Mouse (Mus musculus) myocyte (in vitro differentiated cells): ENCODE measurements around the gene Gucy1a1. TPM values are rescaled to one million over a fixed set of nuclear protein-coding genes. Genes with fewer than 3 reads are reported as not detected.

ENCODE experiments used
- H3K27me3 ChIP-seq: one replicate; pipeline ENCODE4 v1.6.1; 2011; ENCODE audit not compliant: control insufficient read depth, insufficient read depth, insufficient read length
- H3K36me3 ChIP-seq: one replicate; pipeline ENCODE4 v1.6.1; 2011; ENCODE audit not compliant: control insufficient read depth, insufficient read depth
- H3K4me2 ChIP-seq: one replicate; pipeline ENCODE4 v1.6.1; 2011; ENCODE audit warnings: low read depth, control low read depth
- H3K4me3 ChIP-seq: one replicate; pipeline ENCODE4 v1.5.1; 2011; ENCODE audit warnings: mild to moderate bottlenecking, control low read depth, moderate library complexity
- H3K79me2 ChIP-seq: one replicate; pipeline ENCODE4 v1.6.1; 2011; ENCODE audit not compliant: control insufficient read depth, insufficient read depth
- H3ac ChIP-seq: one replicate; pipeline ENCODE4 v1.6.1; 2011; ENCODE audit not compliant: control insufficient read depth, insufficient read length
- CEBPB ChIP-seq: IDR thresholded peaks from 2 replicates; pipeline ENCODE4 v1.6.1; 2011; ENCODE audit warnings: mild to moderate bottlenecking, moderate library complexity; ENCODE audit not compliant: poor library complexity, insufficient read depth, severe bottlenecking
- E2F4 ChIP-seq: IDR thresholded peaks from one replicate; pipeline ENCODE4 v1.6.1; 2011; ENCODE audit warnings: mild to moderate bottlenecking, control low read depth, moderate library complexity; ENCODE audit not compliant: insufficient read depth
- MAX ChIP-seq: IDR thresholded peaks from one replicate; pipeline ENCODE4 v1.6.1; 2011; ENCODE audit warnings: low read depth, mild to moderate bottlenecking, control low read depth
- MYOD1 ChIP-seq, 3 experiments: IDR thresholded peaks; one replicate each; pipeline ENCODE4 v1.6.1; 2011; ENCODE audit warnings: control low read depth in 2 of 3, low read depth in 2 of 3, mild to moderate bottlenecking in 2 of 3, moderate library complexity in 1 of 3; ENCODE audit not compliant: insufficient read length in 2 of 3, control insufficient read depth in 1 of 3
- MYOG ChIP-seq, 3 experiments: IDR thresholded peaks; one replicate each; pipeline ENCODE4 v1.6.1; 2011; ENCODE audit warnings: control low read depth in 2 of 3, low read depth in 2 of 3, mild to moderate bottlenecking in 2 of 3; ENCODE audit not compliant: insufficient read length in 2 of 3, control insufficient read depth in 1 of 3, insufficient read depth in 1 of 3
- POLR2A ChIP-seq: IDR thresholded peaks from one replicate; pipeline ENCODE4 v1.6.1; 2011; ENCODE audit warnings: low read depth, mild to moderate bottlenecking, control low read depth, moderate library complexity; ENCODE audit not compliant: insufficient read length
- POLR2AphosphoS2 ChIP-seq: IDR thresholded peaks from one replicate; pipeline ENCODE4 v1.6.1; 2011; ENCODE audit warnings: low read depth, control low read depth; ENCODE audit not compliant: insufficient read length
- REST ChIP-seq: IDR thresholded peaks from one replicate; pipeline ENCODE4 v1.6.1; 2011; ENCODE audit warnings: mild to moderate bottlenecking, control low read depth, moderate library complexity; ENCODE audit not compliant: insufficient read depth, insufficient read length
- SRF ChIP-seq: IDR thresholded peaks from one replicate; pipeline ENCODE4 v1.6.1; 2011; ENCODE audit warnings: low read depth; ENCODE audit not compliant: control insufficient read depth, insufficient read length
- TCF12 ChIP-seq: IDR thresholded peaks from one replicate; pipeline ENCODE4 v1.6.1; 2011; ENCODE audit warnings: mild to moderate bottlenecking, control low read depth; ENCODE audit not compliant: poor library complexity, insufficient read depth, severe bottlenecking
- TCF3 ChIP-seq: IDR thresholded peaks from one replicate; pipeline ENCODE4 v1.6.1; 2011; ENCODE audit warnings: low read depth, control low read depth; ENCODE audit not compliant: insufficient read length
- USF1 ChIP-seq: IDR thresholded peaks from one replicate; pipeline ENCODE4 v1.6.1; 2011; ENCODE audit warnings: low read depth, mild to moderate bottlenecking, control low read depth, moderate library complexity
- polyA plus RNA-seq: library from polyadenylated mRNA; unstranded; fragments of >200 nt; fragmentation: generic; extraction: Trizol; gene quantifications from one replicate; pipeline ENCODE4 v1.2.1, GENCODE M21; 2012; ENCODE audit warnings: missing spikeins

Gene Gucy1a1
- polyA plus RNA-seq, 1 experiment = not detected

GRCm38 (mm10) chr3:82044902-82045301, 100.7 kb downstream of the Gucy1a1 start:
- H3K36me3 ChIP-seq = no peaks in the 10 kb centered on the region
- H3K4me3 ChIP-seq = no peak overlapping the region
- H3K79me2 ChIP-seq = no peaks in the 10 kb centered on the region
- peaks cover 11% of the 10 kb centered on the region for H3K27me3 ChIP-seq
- TF ChIP-seq TCF3 (no peak), SRF (no peak), USF1 (no peak), CEBPB (no peak), TCF12 (no peak), REST (no peak), POLR2AphosphoS2 (no peak), MYOD1 (IDR thresholded peaks at IDR 0.05; ENCODE audit: control insufficient read depth in 1 of 3, insufficient read length in 2 of 3, low read depth in 2 of 3) (no peak), E2F4 (no peak), POLR2A (no peak), MYOG (IDR thresholded peaks at IDR 0.05; ENCODE audit: control insufficient read depth in 1 of 3, insufficient read depth in 1 of 3, insufficient read length in 2 of 3, low read depth in 2 of 3) (no peak)
- H3ac ChIP-seq = no peak overlapping the region
- no peak overlapping the region for H3K4me2 ChIP-seq

GRCm38 (mm10) chr3:82043676-82044075, 101.9 kb downstream of the Gucy1a1 start:
- Histone ChIP-seq H3K4me2 (no peak overlapping the region), H3K79me2 (no peaks in the 10 kb centered on the region), H3K4me3 (no peak overlapping the region), H3K36me3 (no peaks in the 10 kb centered on the region), H3K27me3 (peaks cover 17% of the 10 kb centered on the region), H3ac (no peak overlapping the region)
- no peak for TF ChIP-seq MYOD1 (IDR thresholded peaks at IDR 0.05; ENCODE audit: control insufficient read depth in 1 of 3, insufficient read length in 2 of 3, low read depth in 2 of 3)
- TF ChIP-seq MAX = no peak
- TF ChIP-seq USF1 = no peak
- TF ChIP-seq E2F4 = no peak
- no peak for TF ChIP-seq POLR2A

Other genes with a start within 250 kb of the Gucy1a1 start
- gene Ctso, start 213.2 kb downstream of the Gucy1a1 start, polyA plus RNA-seq = 2.9 TPM
- not detected for gene Tdo2, start 169.6 kb downstream of the Gucy1a1 start, polyA plus RNA-seq
- gene Asic5, start 163.5 kb downstream of the Gucy1a1 start, polyA plus RNA-seq = not detected
- not detected for gene Gucy1b1, start 71.1 kb downstream of the Gucy1a1 start, polyA plus RNA-seq
- 0.49 TPM for gene Map9, start 212.3 kb upstream of the Gucy1a1 start, polyA plus RNA-seq